Mouse (Mus musculus): Measurements from ENCODE around the gene Armc9. TPM values are rescaled to one million over a fixed set of nuclear protein-coding genes. Genes with fewer than 3 reads are reported as not detected.

Gene Armc9
- total RNA-seq, 2 experiments from 2014 or later = 5.4 to 9.1 TPM

GRCm38 (mm10) chr1:86161061-86161460 lies 6.5 kb downstream of the Armc9 start:
- no peak for DNase-seq (ENCODE audit: low spot score in 2 of 2)

GRCm38 (mm10) chr1:86174602-86175001 lies 20.0 kb downstream of the Armc9 start:
- DNase-seq (ENCODE audit: low spot score in 2 of 2) = no peak

DNA sequence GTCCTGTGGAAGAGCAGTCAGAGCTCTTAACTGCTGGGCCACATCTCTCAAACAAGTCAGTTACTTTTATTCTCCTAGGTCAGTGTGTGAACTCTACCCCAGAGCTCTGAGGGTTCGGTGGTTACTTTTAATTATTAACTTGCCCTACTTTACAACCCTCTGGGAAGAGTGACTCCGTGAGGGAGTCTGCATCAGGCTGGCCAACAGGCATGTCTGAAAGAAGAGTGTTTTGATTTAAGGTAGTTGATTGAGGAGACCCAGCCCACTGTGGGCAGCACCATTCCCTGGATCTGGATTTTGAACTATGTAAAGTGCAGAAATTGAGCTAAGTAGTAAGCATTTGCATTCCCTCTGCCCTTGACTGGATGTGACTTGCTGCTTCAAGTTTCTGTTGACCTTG lies 21.5 kb downstream of the Armc9 start:
- no peak for DNase-seq (ENCODE audit: low spot score in 2 of 2)

DNA sequence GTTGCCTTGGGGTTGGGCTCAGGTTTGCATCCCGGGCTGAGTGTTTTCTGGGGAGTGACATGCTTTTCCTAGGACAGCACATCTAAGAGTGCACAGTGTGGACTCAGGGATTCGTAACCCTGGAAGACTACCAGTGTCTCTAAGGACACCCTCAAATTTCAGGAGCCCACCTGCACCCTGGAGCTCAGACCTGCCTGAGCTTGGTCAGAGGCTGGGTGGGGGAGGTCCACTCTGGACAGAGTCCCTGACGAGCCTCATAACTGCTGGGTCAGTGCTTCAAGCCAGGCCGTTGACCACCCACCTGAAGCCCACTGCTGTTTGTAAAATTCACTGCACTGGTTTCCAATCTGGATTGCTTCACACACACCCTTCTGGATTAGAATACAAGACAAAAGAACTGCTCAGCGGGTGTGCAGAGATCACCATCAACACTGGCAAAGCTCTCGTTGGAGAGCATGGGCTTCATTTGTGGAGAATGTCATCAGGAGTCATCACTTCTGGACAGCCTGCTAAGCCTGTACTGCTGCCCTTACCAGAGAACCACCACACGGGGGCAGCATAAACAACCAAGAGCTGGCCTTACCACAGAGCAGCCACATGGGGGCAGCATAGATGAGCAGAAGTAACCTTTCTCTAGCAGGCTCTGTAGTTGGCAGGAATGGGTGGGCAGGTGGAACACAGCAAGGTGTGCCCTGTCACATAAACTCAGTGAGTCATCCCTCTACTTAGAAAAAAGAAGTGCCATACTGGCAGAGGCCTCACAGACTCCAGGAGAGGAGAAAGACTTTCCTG lies 24.1 kb downstream of the Armc9 start:
- DNase-seq (ENCODE audit: low spot score in 2 of 2) = peak; percentile 62 to 79

GRCm38 (mm10) chr1:86182004-86182709 lies 27.6 kb downstream of the Armc9 start:
- no peak for DNase-seq (ENCODE audit: low spot score in 2 of 2)

DNA sequence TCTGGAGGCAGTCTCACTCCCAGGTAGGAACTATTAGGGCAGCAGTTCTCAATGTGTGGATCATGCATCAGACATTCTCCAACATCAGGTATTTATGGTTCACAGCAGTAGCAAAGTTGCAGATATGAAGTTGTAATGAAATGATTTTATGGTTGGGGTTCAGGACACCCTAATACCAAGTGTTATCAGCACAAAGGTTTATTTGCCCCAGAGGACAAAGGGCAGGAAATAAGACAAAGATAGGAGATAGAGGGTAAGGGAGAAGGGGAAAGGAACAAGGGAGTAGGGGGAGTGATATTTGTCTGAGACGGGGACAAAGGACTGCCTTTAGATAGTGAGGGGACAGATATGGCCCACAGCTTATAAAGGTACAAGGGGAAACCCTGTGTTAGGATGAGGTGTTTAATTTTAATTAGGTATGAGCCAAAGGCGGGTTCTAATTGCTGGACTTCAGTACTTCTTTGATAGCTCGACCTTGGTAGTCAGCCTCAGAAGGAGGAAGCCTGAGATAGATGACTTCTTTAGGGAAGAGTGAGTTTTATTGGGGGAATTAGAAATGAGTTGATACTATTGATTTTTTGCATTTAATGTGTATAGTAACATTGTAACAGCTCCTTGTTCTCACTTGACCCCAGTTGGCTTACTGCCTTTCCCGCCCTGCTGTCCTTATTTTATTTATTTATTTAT lies 29.1 kb downstream of the Armc9 start:
- no peak for DNase-seq (ENCODE audit: low spot score in 2 of 2)

- no peak for DNase-seq (ENCODE audit: low spot score in 2 of 2)
Measured at GRCm38 (mm10) chr1:86186762-86187161, 32.2 kb downstream of the Armc9 start.

DNA sequence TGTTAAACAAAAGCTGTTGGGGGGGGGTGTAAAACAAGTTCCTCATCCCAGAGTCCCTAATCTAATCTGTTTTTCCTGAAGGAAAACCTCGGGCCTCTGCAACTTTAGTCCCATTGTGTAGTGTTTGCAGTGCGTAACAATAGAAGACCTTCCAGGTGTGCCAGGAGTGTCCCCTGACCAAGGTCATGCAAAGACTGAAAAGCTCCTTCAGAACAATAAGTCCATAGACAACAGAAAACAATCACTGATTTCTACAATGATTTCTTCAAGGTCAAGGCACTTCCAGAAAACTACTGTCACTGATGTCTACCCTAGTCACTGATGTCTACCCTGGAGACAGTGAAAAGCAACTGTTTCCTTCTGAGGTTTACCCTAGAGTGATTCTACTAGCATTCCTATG lies 33.3 kb downstream of the Armc9 start:
- DNase-seq (ENCODE audit: low spot score in 2 of 2) = no peak

DNA sequence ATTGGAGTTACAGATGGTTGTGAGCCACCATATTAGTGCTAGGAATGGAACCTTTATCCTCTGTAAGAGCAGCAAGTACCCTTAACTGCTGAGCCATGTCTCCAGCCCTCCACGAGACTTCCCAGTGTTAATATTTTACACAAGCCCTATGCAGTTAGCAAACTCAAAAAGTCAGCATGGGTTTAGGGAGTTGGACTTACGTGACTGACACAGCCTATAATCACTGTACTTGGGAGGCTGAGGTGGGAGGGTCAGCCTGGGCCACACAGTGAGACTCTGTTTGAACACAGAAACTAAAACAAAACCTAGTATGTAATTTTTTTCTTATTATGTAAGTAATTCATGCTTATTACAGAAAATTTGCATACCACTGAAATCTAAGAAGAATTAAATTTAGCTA lies 33.7 kb downstream of the Armc9 start:
- no peak for DNase-seq (ENCODE audit: low spot score in 2 of 2)

DNA sequence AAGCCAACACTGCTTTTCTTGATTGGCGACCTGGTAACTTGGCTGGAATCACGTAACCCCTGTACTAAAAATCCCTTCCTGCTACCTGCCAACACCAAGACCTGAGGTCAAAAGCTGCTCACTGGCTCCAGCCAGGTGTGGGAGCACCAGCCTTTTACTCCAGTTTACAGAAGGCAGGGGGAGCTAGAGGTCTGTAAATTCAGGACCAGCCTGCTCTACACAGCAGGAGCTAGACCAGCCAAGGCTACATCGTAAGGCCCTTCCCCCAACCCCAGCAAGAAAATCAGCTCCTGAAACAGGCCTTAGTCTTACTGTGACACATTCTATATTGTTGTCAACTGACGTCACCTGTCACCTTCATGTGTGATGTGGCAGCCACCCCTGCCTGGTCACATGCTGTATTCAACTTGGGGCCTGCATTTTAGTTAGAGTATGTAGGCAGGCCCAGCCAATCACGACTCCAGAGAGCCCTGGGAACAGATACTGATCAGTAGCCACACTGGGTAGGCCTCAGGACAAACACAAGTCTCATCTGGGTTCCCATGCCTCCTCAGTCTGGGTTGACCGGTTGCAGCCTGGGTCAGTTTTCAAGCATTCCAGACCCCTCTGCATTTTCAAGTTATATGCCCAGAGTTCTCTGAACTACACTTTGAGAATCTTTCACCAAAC lies 34.6 kb downstream of the Armc9 start:
- no peak for DNase-seq (ENCODE audit: low spot score in 2 of 2)

GRCm38 (mm10) chr1:86190843-86191242 lies 36.3 kb downstream of the Armc9 start:
- no peak for DNase-seq (ENCODE audit: low spot score in 2 of 2)

DNA sequence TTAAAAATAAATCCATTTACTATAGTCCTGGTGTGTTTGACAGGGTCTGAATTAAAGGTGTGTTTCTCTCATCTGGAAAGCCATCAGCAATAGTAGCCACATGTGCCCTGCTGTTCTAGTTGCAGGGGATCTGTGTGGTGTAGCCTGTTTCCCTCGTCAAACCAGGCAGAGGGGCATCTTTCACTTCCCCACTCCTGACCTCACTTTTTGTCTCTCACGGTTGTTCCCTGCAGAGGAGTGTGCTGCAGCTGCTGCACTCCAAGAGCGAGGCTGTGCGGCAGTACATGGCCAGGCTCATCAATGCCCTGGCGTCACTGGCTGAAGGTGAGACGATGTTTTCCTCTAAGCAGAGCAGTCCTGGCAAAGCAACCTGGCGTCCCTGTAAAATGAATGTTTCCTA lies 39.5 kb downstream of the Armc9 start:
- DNase-seq (ENCODE audit: low spot score in 2 of 2) = no peak

GRCm38 (mm10) chr1:86198276-86198675 lies 43.7 kb downstream of the Armc9 start:
- no peak for DNase-seq (ENCODE audit: low spot score in 2 of 2)

- no peak for DNase-seq (ENCODE audit: low spot score in 2 of 2)
Measured at GRCm38 (mm10) chr1:86199026-86199425, 44.4 kb downstream of the Armc9 start.

- no peak for DNase-seq (ENCODE audit: low spot score in 2 of 2)
Measured at GRCm38 (mm10) chr1:86201312-86201711, 46.7 kb downstream of the Armc9 start.

DNA sequence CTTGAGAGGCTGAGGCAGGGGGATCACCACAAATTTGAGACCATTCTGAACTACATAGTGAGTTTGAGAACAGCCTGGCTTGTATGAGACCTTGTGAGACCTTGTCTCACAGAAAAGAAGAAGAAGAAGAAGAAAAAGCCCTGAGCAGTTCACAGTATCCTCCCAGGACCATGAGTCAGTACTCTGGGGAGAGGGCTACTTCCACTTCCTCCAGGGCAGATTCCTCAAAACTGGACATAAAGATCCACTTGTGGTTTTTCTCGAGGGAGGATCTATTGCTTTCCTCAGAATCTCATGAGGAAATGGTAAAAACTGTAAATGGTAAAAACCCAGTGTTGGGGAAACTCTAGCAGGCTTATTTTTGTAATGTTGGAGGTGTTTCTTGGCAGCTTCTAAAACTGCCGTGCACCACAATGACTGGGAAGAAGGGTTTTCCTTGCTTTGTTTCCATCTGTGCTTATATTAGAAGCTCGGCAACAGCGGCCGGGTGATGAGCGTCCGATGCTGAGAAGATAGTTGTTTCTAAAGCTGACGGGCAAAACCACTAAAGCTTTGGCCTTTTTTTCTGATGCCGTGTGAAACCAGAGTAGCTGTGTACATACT lies 48.1 kb downstream of the Armc9 start:
- no peak for DNase-seq (ENCODE audit: low spot score in 2 of 2)

DNA sequence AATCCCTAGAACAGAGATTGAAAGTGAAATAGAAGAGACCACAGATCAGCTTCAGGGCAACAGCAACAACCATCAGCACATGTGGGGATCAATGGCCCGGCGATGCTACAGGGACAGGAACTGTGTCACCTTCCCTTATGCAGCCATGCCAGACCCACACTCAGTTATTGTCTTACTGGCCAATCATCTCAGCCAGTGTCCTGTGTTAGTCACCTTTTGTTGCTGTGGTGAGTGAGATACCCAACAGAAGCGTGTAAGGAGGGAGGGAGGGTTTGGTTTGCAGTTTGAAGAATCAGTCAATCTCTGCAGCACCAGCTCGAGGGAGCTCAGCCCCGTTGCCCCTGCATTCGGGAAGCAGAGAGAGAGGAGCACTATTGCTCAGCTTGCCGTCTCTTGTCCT lies 56.1 kb downstream of the Armc9 start:
- DNase-seq (ENCODE audit: low spot score in 2 of 2) = no peak

DNA sequence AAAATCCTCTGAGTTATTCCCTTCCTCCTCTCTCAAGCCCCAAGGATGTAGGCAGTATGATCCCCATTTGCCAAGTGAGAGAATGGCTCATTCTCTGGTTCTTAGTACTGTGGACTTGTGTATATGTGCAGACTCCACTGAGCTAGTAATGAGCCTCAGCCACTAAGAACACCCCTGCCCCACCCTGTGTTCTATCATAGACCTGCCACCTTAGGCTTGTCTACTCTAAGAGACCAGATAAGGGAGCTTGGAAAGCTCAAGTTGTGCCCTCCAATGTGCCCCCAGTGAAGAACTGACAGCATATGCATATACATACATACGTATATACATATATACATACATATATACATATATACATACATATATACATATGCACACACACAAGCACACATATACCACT lies 56.9 kb downstream of the Armc9 start:
- no peak for DNase-seq (ENCODE audit: low spot score in 2 of 2)

- no peak for DNase-seq (ENCODE audit: low spot score in 2 of 2)
Measured at GRCm38 (mm10) chr1:86212731-86213130, 58.2 kb downstream of the Armc9 start.

- DNase-seq (ENCODE audit: low spot score in 2 of 2) = peak; percentile 59 to 70
Measured at GRCm38 (mm10) chr1:86214158-86214557, 59.6 kb downstream of the Armc9 start.

GRCm38 (mm10) chr1:86215297-86215696 lies 60.7 kb downstream of the Armc9 start:
- DNase-seq (ENCODE audit: low spot score in 2 of 2) = no peak

All from gastrocnemius, postnatal 4 days (tissue).